16 mouse cellular contexts compared by ENCODE assay signal in genomic region chr12:40147319-40147718, GRCm38 (mm10). TPM values are rescaled to one million over a fixed set of nuclear protein-coding genes. Genes with fewer than 3 reads are reported as not detected.
"Had no signal": no experiment of that assay in that cellular context is flagged by ENCODE, and none has a peak within 500 bp of the region (broad histone marks: within the 10 kb centered on the region; RNA-seq: fewer than 3 reads in every experiment).

No protein-coding gene starts in this region.

- H3K9me3 ChIP-seq: limb, embryonic 15.5 days; liver, embryonic 12.5 days; megakaryocyte, embryonic 14.5 days; neural tube, embryonic 13.5 days had no signal

- H3K27me3 ChIP-seq: limb, embryonic 15.5 days; megakaryocyte, embryonic 14.5 days; neural tube, embryonic 13.5 days had no signal

- DNase-seq: layer of hippocampus, adult 9-11 months; layer of hippocampus, postnatal 36 days; lung, embryonic 14.5 days; lung, postnatal 10 days; retina, postnatal 1 day; right cerebral cortex, postnatal 4 days; thymus, adult 18-20 months; thymus, postnatal 25 days had no signal

- H3K9ac ChIP-seq: limb, embryonic 15.5 days; liver, embryonic 12.5 days; lung, embryonic 14.5 days; neural tube, embryonic 13.5 days had no signal

- H3K4me3 ChIP-seq: limb, embryonic 15.5 days; liver, embryonic 12.5 days; megakaryocyte, embryonic 14.5 days; neural tube, embryonic 13.5 days had no signal

- H3K36me3 ChIP-seq: limb, embryonic 15.5 days; liver, embryonic 12.5 days; neural tube, embryonic 13.5 days had no signal

- H3K27ac ChIP-seq: limb, embryonic 15.5 days; liver, embryonic 12.5 days; macrophage; neural tube, embryonic 13.5 days had no signal

- ATAC-seq: liver, embryonic 12.5 days; midbrain, embryonic 16.5 days had no signal

- H3K4me1 ChIP-seq: limb, embryonic 15.5 days; liver, embryonic 12.5 days; neural tube, embryonic 13.5 days had no signal

- H3K4me2 ChIP-seq: limb, embryonic 15.5 days; liver, embryonic 12.5 days; lung, embryonic 14.5 days; midbrain, embryonic 11.5 days; neural tube, embryonic 13.5 days had no signal

RNA-seq across cellular contexts. Expression of gene Scin, which starts 13.3 kb away (rescaled TPM):
- polyA plus RNA-seq: midbrain, embryonic 16.5 days had no signal

RNA-seq across cellular contexts. Expression of gene Lsmem1, which starts 52.0 kb away (rescaled TPM):
- polyA plus RNA-seq: limb, embryonic 11.5 days; liver, embryonic 12.5 days; lung, embryonic 14.5 days; macrophage; midbrain, embryonic 11.5 days; midbrain, embryonic 16.5 days had no signal
